Mouse (Mus musculus): ENCODE data around the gene Cop1.

Gene Cop1

DNA sequence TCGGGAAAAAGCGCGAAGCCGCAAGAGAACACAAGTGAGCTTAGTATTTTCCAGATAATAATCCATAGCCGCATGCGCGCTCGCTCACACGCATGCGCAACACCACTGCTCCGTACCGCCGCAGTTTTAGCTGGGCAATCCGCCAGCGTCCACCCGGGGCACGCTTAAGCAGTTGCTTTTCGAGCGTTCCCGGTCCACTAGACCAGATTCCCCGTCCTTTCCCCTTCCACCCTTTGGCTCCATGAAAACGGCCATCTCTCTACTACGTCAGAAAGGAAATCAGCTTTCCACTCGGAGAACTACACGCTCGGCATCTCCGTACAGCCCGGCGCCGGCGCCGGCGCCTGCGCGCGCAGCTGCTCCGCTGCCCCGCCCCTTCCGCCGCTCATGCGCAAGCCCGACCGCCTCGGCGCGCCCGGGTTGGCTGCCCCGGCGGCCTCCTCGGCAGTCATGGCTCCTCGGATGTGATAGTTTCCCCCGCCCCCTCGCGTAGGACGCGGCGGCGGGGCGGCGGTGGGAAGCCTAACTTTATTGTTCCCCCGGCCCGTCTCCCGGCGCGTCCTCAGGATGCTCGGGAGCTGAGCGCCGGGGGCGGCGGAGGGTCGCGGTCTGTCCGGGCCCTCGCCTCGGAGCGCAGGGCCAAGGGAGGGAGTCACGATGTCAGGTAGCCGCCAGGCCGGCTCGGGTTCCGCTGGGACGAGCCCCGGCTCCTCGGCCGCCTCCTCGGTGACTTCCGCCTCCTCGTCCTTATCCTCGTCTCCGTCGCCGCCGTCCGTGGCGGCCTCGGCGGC lies at the start of gene Cop1:
Gene Cop1 (plus strand): TSS at position 540 of the 791 bp plus-strand sequence.
- DNase-seq: peak; percentile 92 to 96

- DNase-seq: peak in 1 of 2 experiments; percentile 2
These were observed 45.4 kb upstream of the Cop1 start for GRCm38 (mm10) chr1:159186741-159187140.

GRCm38 (mm10) chr1:159198603-159199002 lies 33.5 kb upstream of the Cop1 start:
- DNase-seq: no peak

DNA sequence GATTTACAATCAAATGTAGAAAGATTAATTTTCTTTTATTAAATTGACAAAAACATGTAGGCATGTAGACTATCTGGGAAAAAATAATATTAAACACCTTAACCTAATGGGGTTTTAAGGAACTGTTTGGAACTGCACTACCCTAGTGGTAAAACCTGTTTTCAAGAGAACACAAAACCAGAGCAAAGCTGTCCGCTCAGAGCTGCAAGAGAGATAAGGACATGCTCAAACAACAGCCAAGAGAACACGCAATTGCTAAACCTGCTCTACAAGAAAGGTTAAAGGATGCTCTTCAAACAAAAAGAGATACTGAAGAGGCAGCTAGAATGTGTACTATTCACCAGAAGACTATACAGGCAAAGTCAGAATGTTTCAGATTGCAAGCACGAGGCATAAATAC lies 32.5 kb upstream of the Cop1 start:
- DNase-seq: no peak

- no peak for DNase-seq
These were observed 30.9 kb upstream of the Cop1 start for GRCm38 (mm10) chr1:159201220-159201619.

DNA sequence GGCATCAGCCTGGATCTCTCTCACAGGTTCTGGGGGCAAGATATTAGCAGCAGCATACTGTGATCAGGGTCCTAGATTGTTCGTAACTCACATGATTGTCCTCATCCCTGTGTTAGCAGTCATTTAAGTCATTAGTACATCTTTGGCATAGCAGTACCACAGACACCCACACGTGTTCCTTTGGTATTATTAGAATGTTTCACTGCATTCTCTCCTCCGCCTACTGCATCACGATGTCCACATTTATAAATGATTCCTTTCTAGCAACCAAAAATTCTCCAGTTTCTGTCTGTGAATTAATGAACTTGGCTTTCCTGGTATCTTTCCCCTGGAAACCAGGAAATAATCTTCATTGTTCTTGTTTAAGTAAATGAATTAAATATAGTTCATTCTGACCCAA lies 20.4 kb upstream of the Cop1 start:
- DNase-seq: no peak

GRCm38 (mm10) chr1:159217437-159217836 lies 14.7 kb upstream of the Cop1 start:
- DNase-seq: no peak

- DNase-seq: no peak
These were observed 10.1 kb upstream of the Cop1 start for GRCm38 (mm10) chr1:159222046-159222445.

DNA sequence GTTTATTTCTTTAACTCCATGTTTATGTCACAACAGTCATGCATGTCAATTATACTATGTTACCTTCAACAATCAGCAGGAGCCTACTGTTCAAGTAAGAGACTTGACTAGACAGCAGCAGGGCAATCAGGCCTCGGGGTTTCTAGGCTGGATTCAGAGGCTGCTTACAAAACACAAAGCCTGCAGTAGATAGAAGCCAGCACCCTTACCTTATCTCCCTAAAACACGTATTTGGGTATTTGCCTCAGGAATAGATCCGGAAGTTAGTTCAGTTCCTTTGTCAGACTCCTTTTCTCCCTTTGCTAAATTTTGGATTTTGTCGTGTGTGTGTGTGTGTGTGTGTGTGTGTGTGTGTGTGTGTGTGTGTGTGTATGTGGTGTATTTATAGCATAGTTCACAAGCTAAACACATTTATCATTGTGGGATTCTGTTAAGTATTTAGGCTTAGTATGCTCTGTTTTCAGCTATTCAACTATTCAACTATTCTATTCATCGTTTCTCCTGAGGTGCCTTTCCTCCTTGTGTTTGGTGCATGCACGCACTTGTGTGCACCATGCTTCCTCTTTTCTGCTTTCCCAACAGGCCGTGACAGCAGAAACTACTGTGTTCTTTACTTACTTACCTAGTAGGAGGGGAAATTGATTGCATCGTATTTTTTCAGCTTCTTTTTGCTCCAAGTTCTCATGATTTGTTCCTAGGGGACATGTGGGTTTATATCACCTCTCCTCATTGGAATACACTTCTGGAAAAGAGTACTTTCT lies 6.9 kb upstream of the Cop1 start:
- DNase-seq: no peak

- peak; percentile 8 to 39 for DNase-seq
These were observed 597 bp downstream of the Cop1 start for GRCm38 (mm10) chr1:159232572-159233261.

- DNase-seq: no peak
These were observed 1.3 kb downstream of the Cop1 start for GRCm38 (mm10) chr1:159233426-159233825.

- peak in 1 of 2 experiments; percentile 14 for DNase-seq
These were observed 2.4 kb downstream of the Cop1 start for GRCm38 (mm10) chr1:159234496-159234895.

DNA sequence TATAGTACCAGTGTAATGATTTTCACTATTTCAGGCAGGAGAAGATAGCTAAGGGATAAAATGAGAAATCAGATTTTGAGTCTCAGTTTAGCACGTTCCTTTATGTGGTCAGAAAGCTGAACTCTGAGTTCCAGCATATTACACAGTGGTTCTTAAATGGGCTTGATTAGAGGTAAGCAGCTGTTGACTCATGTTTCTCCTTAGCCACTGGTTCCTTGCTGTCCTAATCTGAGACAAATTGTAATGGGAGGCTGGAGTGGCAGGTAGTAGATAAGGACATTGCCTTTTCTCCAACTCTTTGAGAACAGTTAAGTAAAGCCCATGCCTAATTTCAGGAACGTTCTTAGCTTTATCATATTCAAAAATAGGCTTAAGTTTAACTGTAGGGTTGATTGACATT lies 3.6 kb downstream of the Cop1 start:
- no peak for DNase-seq

- DNase-seq: no peak
These were observed 6.0 kb downstream of the Cop1 start for GRCm38 (mm10) chr1:159238147-159238546.

- DNase-seq: peak in 1 of 2 experiments; percentile 16
These were observed 18.2 kb downstream of the Cop1 start for GRCm38 (mm10) chr1:159250320-159250719.

GRCm38 (mm10) chr1:159253078-159253477 lies 21.0 kb downstream of the Cop1 start:
- DNase-seq: no peak

DNA sequence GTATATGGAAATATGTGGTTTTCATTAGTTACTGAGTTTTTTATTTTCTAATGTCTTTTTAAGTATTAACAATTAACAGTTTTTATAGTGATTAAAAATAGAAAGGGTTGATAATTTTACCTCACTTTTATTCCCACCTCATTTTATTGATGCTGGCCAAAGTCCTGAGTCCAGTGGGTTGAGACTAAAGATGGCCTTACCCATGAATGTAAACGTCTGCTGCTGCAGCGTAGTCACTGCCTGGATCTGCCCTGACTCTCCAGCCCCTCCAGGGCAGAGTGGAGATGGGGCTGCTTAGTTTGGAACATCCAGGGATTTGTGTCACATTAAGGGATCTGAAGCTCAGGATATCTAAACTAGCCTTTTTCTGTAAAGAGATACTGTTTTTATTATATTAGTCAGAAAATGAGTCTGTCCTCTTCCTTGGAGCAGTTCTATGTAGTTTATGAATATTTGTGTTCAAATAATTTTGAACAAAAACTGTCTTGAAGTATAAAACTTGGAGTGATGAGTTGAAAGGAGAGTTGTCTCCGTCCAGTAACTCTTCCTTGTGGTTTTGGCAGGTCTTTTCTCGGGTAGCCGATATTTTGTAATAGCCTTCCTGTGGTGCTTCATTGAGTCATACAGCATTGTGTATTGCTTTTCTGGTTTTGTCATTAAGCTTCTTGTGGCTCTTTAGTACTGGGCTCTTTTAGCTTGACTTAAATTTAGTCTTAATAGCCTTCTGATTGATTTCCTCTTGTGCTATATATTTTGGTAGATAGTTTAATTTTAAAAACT lies 23.0 kb downstream of the Cop1 start:
- DNase-seq: no peak

GRCm38 (mm10) chr1:159256543-159256942 lies 24.4 kb downstream of the Cop1 start:
- DNase-seq: no peak

DNA sequence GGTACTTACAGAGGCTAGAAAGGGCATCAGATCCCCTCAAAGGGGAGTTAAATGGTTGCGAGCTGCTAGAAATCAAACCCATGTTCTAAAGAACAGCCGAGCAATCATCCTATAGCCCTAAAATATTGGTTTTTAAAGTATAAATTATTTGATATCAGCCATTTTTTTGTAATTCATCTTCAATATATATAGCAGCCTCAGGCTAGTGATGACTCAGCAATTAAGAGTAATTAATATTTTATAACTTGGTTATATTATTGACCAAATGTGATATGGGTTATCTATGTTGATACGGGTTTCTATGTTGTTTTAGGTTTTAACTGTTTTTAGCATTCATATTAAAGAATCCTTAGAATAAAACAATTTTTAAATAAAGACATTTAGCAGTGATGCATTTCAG lies 31.7 kb downstream of the Cop1 start:
- DNase-seq: no peak

DNA sequence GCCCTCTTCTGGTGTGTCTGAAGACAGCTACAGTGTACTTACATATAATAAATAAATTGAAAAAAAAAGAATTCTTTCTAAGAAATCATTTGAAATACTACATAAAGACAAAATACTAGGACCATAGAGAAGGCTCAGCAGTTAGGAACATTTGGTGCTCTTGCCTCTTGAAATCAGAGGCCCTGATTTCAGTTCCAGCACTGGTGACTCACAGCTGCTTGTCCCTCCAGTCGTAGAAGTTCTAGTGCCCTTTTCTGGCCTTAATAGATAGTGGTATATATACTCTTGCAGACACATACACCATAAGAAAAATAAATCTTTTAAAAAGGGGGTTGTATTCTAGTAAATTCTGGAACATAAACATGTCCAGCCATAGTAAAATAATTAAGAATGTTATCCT lies 48.0 kb downstream of the Cop1 start:
- DNase-seq: no peak

- DNase-seq: no peak
These were observed 49.7 kb downstream of the Cop1 start for GRCm38 (mm10) chr1:159281861-159282260.

- peak; percentile 12 to 47 for DNase-seq
These were observed 54.7 kb downstream of the Cop1 start for GRCm38 (mm10) chr1:159286833-159287232.

GRCm38 (mm10) chr1:159290219-159290618 lies 58.1 kb downstream of the Cop1 start:
- peak in 1 of 2 experiments; percentile 17 for DNase-seq

All from kidney, postnatal 36 days (tissue).